Mouse (Mus musculus): Measurements from ENCODE around the gene Poc1a.

GRCm38 (mm10) chr9:106301446-106302080 lies 20.7 kb downstream of the Poc1a start:
- TF ChIP-seq CTCF (IDR thresholded peaks at IDR 0.05; ENCODE audit: control insufficient read depth, insufficient read depth, insufficient replicate concordance, low read depth, low read length) = no peak
- no peak for TF ChIP-seq POLR2A (IDR thresholded peaks at IDR 0.05; ENCODE audit: control insufficient read depth, low read depth, low read length)
